Mouse (Mus musculus): ENCODE results near the gene M1ap.

The M1ap gene

GRCm38 (mm10) chr6:83011255-83011654 is 64.6 kb downstream of the M1ap start:
- no peak for DNase-seq

- no peak for DNase-seq
Observed at GRCm38 (mm10) chr6:83011756-83012155, 65.1 kb downstream of the M1ap start.

GRCm38 (mm10) chr6:83013444-83013843 is 66.7 kb downstream of the M1ap start:
- DNase-seq = no peak

DNA sequence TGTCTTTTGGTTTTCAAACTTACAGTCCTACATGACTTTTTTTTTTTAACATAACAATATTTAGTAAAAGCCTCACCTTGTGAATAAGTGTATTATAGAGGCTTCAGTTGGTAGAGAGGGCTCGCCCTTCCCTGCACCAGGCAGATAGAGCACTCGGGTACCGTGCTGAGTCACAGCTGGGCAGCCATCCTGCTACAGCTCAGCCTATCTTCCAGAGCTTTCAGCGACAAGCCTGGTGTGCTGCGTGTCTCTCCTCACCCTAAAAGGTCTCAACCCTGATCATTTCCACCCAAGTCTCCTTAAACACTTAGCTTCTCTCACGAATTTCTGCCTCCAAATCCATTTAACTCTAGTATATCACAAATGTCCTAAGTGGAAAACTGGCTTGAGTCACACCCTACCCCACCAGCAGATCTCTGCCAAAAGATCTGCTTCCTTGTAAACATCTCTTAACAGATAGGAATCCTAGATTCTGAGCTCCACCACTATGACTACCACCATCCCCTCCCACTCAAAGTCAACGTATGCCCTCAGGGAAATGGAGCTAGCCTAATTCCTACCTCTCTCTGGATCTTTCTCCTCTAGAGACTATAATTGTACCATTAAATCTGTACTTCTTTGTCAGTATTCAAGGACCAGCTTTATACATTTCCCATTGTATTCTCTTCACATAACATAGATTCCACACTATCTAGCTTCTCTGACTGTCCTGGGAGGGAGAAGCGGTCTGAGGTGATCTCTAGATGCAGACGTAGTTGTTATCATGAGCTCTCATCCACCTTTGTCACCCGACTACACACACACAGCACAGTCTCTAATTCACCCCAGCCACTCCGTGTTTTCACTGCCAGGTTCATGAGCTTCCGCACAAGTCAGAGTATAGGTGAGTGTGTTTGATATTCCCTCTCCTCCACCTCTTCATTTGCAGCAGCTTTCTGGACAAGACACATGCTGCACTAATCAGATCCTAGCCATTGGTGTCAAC is 68.1 kb downstream of the M1ap start:
- DNase-seq = no peak

DNA sequence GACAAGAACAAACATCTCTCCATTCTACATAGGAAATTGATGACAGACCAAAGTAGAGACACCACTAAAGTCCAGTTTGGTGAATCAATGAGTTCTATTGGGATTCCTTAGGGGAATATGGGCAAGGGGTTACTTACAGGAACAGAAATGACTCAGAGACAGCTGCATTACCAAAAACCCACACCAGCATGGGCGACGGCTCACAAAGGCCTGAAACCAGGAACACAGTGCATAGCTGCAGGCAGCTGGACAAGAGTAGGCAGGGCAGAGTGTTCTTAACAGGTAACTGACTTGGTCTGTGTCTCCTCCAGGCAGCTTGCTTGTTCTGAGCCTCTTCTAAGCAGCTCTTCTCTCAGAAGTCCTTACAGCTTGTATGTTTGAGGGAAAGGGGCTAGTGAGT is 69.0 kb downstream of the M1ap start:
- DNase-seq = no peak

- DNase-seq = no peak
Observed at GRCm38 (mm10) chr6:83017190-83017589, 70.5 kb downstream of the M1ap start.

GRCm38 (mm10) chr6:83019044-83019443 is 72.3 kb downstream of the M1ap start:
- DNase-seq = no peak

DNA sequence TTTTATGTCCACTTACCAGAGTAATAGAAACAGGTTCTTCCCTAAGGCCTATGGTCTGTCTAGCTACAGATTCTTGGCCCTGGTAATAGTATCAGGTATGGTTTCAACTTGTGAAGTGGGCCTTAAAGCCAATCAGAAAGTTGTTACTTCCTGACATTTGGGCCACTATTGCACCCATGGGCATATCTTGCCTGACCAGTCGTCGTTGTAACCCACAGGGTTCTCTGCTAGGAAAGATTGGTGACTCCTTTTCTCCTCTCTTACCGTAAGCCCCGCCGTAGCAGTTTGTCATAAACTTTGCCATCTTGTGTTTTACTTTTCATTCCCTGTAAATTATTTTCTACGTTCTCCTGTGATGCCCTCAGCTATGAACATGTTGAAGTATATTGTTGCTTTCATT is 73.4 kb downstream of the M1ap start:
- DNase-seq = no peak

DNA sequence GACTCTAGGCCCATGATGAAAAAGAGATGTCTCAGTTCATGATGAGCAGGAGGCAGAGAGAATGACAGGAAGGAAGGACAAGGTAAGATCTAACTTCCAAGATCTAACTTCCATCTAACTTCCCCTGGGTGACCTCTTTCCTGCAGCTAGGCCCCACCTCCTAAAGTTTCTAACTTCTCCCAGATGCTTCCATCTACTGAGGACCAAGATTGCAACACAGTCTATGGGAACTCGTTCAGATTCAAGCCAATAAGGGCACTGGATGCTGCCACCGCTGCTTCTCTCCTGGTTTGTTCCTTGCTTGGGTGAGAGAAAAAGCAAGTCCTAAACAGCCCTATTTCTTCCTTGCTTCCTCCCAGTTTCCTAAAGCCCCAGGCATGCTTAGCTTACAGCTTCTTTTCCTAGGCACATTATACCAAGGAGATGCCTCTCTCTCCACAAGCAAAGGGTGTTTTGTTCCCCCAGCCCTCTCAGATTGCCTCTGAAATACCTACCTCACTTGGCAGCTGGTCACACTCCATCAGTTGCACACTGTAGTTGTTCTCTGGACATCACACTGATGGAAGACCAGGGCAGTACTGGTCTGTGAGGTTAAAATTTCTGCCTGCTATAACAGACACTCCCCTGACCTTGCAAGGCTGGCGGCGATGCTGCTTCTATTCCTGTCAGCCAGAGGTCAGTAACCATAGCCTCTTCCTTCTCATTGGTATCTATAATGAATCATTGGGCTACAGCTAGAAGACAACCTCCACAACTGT is 74.3 kb downstream of the M1ap start:
- DNase-seq = no peak

GRCm38 (mm10) chr6:83023008-83023407 is 76.3 kb downstream of the M1ap start:
- DNase-seq = no peak

DNA sequence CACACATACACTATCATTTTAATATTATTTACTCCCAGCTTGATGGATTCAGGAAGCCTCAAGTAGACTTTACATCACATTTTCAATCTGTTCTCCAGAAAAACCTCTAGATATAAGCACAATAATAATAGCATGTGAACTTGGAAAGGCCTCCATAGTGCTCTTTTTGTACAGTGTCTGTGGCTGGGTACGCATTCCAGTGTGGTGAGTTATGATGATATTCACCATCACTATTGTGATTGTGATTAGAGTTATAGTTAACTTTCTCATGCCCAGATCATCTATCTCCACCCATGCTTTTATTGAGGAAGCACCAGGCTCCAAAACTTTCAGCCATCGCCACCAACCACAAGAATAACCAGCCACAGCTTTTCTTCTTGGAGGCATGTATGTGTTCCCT is 77.1 kb downstream of the M1ap start:
- no peak for DNase-seq

DNA sequence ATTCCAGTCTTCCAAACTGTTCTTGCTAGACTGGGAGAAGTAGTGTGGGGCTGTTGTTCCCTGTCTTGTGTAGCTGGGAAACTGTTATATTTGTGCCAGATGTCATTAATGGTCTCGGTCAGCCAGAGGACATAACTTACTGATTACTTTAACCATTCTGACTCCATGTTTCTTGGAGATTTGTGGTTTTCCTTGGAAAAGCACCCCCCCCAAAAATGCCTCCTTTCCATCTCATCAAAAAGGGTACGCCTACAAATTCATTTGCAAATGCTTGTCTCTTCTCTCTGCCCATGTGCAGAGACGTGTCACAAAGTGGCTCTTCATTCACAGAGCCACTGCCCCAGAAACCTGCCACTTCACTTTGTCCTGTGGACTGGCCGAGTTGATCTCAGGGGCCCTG is 77.7 kb downstream of the M1ap start:
- DNase-seq = no peak

- no peak for DNase-seq
Observed at GRCm38 (mm10) chr6:83025221-83025620, 78.5 kb downstream of the M1ap start.

GRCm38 (mm10) chr6:83027293-83027692 is 80.6 kb downstream of the M1ap start:
- DNase-seq = no peak

GRCm38 (mm10) chr6:83027706-83028105 is 81.0 kb downstream of the M1ap start:
- no peak for DNase-seq

DNA sequence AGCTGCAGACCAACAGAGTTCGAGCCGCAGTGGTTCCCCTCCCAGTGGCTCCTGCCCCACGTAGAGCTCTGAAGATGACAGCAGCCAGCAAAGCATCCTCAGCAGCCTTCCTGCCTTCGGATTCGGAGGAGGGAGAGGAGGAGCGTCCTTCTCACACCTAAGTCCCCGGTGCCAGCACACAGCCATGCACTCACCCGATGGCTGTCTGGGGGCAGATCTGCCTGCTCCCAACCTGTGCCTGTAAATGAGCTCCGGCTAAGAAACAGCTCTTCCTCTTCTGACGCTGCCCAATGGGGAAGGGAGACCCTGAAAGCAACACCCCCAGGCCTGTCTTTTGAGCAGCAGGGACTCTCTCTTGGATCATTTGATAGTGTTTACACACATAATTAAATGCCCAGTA is 83.1 kb downstream of the M1ap start:
- DNase-seq = no peak

DNA sequence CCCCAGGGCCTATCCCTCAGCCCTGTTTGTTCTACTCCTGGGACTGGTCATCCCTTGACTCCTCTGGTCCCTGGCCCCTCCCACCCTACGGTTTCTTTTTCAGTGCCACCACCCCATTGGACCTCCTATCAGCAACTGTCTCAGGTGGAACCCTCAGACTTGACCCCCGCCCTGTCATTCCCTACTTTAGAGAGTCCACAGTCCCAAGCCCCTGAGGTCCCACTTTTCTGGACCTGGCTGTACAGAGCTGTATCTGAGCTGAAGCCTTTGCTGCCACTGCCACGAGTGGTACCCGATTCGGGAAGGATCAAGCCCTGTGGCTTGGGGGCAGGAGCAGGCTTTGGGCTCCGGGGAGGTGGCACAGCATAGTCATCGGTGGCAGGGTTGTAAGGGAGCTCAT is 84.4 kb downstream of the M1ap start:
- no peak for DNase-seq

DNA sequence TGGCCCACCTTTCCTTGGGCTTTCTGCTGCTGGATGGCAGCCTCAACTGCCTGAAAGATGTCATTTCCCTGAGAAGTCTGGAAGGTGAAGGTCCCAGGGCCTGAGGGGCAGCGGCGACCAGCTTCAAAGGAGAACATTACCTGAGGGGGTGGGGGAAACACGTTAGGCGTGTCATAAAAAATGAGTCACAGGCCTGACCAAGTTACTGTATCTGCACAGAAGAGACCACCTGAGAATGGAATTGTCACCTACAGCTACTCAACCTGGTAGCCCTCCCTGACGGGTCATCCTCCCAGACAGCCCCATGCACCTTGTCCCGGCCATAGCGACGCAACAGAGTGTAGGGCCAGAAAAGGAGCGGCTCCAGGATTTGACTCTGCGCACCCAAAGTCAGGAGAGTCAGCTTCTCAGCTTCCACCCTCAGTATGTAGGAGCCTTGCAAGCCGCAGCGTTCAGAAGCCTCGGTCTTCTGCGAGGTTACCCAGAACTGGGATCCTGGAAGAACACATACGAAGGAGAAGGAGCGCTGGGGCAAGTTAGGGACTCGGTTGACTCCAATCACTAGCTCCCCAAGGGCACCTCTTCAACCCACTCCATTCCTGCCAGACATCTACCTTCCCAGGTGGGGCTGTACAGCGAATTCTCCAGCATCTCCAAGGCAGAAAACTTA is 85.4 kb downstream of the M1ap start:
- no peak for DNase-seq

DNA sequence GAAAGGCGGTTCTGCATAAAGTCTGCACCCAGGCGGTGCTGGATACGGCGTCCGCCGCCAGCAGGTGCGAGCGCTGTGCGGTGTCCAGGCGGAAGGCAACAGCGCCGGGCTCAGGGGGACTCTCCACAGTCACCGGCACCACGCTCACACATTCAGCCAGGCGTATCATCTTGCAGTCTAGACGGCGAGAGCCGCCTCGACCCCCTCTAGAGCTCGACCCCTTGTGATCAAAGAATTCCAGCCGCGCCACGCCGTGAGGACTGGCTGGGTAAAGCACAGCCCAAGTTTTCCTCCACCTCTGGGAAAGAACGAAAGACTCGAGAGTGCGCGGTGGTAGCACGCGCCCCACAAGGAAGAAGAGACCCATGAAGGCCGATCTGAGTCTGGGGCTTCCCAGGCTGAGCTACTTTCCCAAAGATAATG is 86.1 kb downstream of the M1ap start:
- no peak for DNase-seq

DNA sequence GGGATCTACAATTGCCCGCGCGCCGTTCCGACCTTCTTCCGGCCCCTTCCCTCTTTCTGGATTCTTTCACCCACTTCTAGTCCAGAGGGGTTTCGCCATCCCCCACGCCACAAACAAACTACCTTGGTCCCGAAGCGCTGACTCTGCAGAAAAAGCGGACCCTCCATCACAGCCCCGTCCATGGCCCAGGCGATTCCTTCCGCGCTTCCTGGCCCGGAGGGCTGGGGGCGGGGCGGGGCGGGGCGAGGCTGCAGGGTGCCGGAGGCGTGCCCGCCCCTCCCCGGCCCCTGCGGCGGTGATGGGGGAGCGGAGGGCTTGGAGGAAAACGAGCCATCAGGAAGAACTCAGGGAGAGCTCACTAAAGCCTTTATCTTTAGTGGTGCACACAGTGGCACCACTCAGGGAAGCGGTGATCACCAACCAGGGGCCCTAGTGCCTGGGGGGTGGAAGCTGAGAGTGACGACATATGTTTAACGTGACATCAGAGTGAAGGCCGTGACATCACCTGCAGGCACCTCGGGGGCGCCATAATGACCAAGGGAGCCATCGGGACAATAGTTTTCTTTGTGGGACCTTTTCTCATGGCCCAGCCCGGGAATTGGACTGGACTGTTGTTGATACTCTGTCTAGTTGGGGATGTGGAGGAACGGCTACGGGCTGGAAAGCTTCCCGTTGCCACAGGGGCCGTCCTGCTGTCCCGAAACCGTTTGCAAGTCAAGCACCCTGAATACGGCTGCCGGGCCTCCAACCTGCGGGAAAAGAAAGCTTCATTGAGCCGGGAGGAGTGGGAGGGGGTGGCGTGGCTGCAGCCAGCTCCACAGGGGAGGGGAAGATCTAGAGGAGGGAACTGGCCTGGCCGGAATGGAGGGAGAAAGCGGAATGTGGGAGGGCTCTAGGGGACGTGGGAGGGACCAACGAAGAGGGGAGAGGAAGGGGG is 86.8 kb downstream of the M1ap start, which contains the start of the genes Dok1 and Loxl3:
Dok1 (minus strand) TSS at position 223 of the 937 bp plus-strand sequence.
Loxl3 (plus strand) TSS at position 925 of the 937 bp plus-strand sequence.
- no peak for DNase-seq

DNA sequence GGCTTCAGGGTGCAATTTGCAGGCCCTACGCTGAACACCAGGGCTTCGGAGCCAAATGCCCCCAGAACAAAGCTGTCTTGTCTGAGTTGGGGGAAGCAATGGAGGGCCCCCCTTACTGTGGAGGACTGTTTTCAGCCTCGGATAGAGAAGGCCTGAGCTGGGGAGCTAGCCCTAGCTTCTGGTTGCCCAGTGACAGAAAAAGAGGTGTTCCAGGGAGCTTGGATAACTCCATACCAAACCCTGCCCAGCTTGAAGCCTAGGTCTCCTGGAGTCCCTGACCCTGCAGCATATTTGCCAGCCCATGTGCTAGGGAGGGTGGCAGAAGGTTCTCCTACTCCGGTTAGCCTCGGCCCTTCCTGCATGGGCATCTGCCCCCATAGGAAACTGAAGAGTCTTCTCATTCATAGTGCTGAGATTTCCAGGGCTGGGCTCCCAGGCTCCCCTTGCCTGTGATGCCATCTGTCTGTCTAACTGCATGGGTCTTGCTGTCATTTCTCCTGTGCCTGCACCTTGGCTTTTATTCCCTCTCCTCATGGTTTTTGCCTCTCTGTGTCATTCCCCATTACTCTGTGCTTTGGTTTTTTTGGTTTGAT is 87.9 kb downstream of the M1ap start:
- no peak for DNase-seq

DNA sequence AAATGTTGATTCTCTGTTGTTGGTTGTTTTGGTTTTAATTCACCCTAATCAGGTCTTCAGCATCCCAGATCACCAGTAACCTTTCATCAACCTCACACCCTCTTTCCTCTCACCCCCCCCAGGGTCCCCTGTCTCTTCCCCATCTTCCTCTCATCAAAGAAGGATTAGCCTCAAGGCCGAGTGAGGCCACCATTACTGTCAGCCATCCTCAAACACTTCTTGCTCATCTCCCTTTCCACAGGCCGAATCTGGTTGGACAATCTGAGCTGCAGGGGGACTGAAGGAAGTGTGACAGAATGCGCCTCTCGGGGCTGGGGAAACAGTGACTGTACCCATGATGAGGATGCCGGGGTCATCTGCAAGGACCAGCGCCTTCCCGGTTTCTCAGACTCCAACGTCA is 90.5 kb downstream of the M1ap start:
- no peak for DNase-seq
